Mouse (Mus musculus): ENCODE data around the gene Susd2. TPM values are rescaled to one million over a fixed set of nuclear protein-coding genes. Genes with fewer than 3 reads are reported as not detected.

The Susd2 gene
- polyA plus RNA-seq, 1 experiment from 2014 or later, result 3.8 TPM

- H3K4me2 ChIP-seq, result no peak overlapping the region
- 100% methylated on average over 1 of the region's 1 CpGs for WGBS
These were observed 26.1 kb upstream of the Susd2 start for GRCm38 (mm10) chr10:75669936-75670335.

GRCm38 (mm10) chr10:75667911-75668270 lies 24.1 kb upstream of the Susd2 start:
- peak; percentile 70 for ATAC-seq (ENCODE audit: low FRiP score)

More at GRCm38 (mm10) chr10:75669936-75670335, 26.1 kb upstream of the Susd2 start:
- Histone ChIP-seq H3K27ac (no peak overlapping the region), H3K27me3 (peaks cover 29% of the 10 kb centered on the region), H3K9me3 (no peaks in the 10 kb centered on the region), H3K9ac (no peak overlapping the region), H3K4me1 (replicated peaks) (peaks cover 35% of the 10 kb centered on the region), H3K4me3 (no peak overlapping the region), H3K36me3 (peaks cover 35% of the 10 kb centered on the region)
- ATAC-seq (ENCODE audit: low FRiP score), result no peak

GRCm38 (mm10) chr10:75667115-75667910 lies 23.5 kb upstream of the Susd2 start:
- Histone ChIP-seq H3K27ac (peak overlapping the region; percentile 78), H3K36me3 (peaks cover 40% of the 10 kb centered on the region), H3K4me2 (peak overlapping the region; percentile 96), H3K4me1 (replicated peaks) (peaks cover 37% of the 10 kb centered on the region), H3K4me3 (peak overlapping the region; percentile 52), H3K9me3 (no peaks in the 10 kb centered on the region), H3K9ac (peak overlapping the region; percentile 79), H3K27me3 (peaks cover 29% of the 10 kb centered on the region)
- under 1% methylated on average over 62 of the region's 63 CpGs for WGBS
- ATAC-seq (ENCODE audit: low FRiP score), result peak; percentile 55

More at GRCm38 (mm10) chr10:75667911-75668270, 24.1 kb upstream of the Susd2 start:
- H3K27me3 ChIP-seq, result peaks cover 29% of the 10 kb centered on the region
- H3K36me3 ChIP-seq, result peaks cover 35% of the 10 kb centered on the region
- peaks cover 35% of the 10 kb centered on the region for H3K4me1 ChIP-seq (replicated peaks)
- H3K27ac ChIP-seq, result peak overlapping the region; percentile 78
- H3K4me2 ChIP-seq, result peak overlapping the region; percentile 96
- under 1% methylated on average over 23 of the region's 23 CpGs for WGBS
- H3K4me3 ChIP-seq, result peak overlapping the region; percentile 52
- no peaks in the 10 kb centered on the region for H3K9me3 ChIP-seq
- peak overlapping the region; percentile 79 for H3K9ac ChIP-seq

- WGBS, result 22% methylated on average over 4 of the region's 4 CpGs
- H3K4me2 ChIP-seq, result peak overlapping the region; percentile 96
- H3K9ac ChIP-seq, result peak overlapping the region; percentile 79
- H3K27me3 ChIP-seq, result peaks cover 29% of the 10 kb centered on the region
- H3K27ac ChIP-seq, result peak overlapping the region; percentile 78
- peaks cover 45% of the 10 kb centered on the region for H3K4me1 ChIP-seq (replicated peaks)
- H3K9me3 ChIP-seq, result no peaks in the 10 kb centered on the region
- peak overlapping the region; percentile 52 for H3K4me3 ChIP-seq
- ATAC-seq (ENCODE audit: low FRiP score), result no peak; the same call in 1 of the 2 replicates
- H3K36me3 ChIP-seq, result peaks cover 47% of the 10 kb centered on the region
These were observed 22.7 kb upstream of the Susd2 start for GRCm38 (mm10) chr10:75666451-75667030.

- Histone ChIP-seq H3K9me3 (no peaks in the 10 kb centered on the region), H3K4me1 (replicated peaks) (peaks cover 52% of the 10 kb centered on the region)
These were observed 21.0 kb upstream of the Susd2 start for GRCm38 (mm10) chr10:75664673-75665270.

GRCm38 (mm10) chr10:75662575-75662974 lies 18.8 kb upstream of the Susd2 start:
- 87% methylated on average over 4 of the region's 4 CpGs for WGBS
- Histone ChIP-seq H3K27ac (0 out of 2 replicates have a peak overlapping the region, but pooled peaks have one; percentile 45), H3K4me3 (no peak overlapping the region), H3K4me2 (no peak overlapping the region), H3K4me1 (replicated peaks) (peaks cover 42% of the 10 kb centered on the region), H3K27me3 (no peaks in the 10 kb centered on the region), H3K9ac (no peak overlapping the region), H3K36me3 (peaks cover 58% of the 10 kb centered on the region), H3K9me3 (no peaks in the 10 kb centered on the region)
- no peak for ATAC-seq (ENCODE audit: low FRiP score)

More at GRCm38 (mm10) chr10:75664673-75665270, 21.0 kb upstream of the Susd2 start:
- H3K4me3 ChIP-seq, result no peak overlapping the region
- ATAC-seq (ENCODE audit: low FRiP score), result no peak
- no peak overlapping the region for H3K27ac ChIP-seq
- H3K27me3 ChIP-seq, result peaks cover 22% of the 10 kb centered on the region
- H3K4me2 ChIP-seq, result no peak overlapping the region
- WGBS, result 91% methylated on average over 6 of the region's 6 CpGs
- peaks cover 42% of the 10 kb centered on the region for H3K36me3 ChIP-seq
- no peak overlapping the region for H3K9ac ChIP-seq

DNA sequence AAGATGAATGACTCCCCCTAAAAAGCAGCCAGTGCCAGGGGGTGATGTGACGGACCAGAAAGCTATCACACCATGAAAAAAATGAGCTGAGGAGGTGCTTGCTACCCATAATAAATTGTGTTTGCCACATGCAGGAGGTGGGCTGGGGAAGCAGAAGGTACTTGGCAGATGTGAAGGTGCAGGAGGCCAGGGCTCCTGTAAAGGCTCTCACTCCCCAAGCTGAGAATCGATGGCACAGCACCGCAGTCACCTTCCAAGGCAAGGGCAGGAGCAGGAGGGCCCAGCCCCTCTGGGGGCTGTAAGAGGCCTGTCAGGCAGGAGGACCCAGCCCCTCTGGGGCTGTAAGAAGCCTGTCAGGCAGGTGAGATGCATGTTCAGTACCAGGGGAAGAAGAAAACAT lies 18.1 kb upstream of the Susd2 start:
- Histone ChIP-seq H3K9ac (peak overlapping the region; percentile 24; the same call in 1 of the 2 replicates), H3K9me3 (no peaks in the 10 kb centered on the region), H3K27me3 (no peaks in the 10 kb centered on the region), H3K4me3 (no peak overlapping the region), H3K4me2 (no peak overlapping the region), H3K36me3 (peaks cover 65% of the 10 kb centered on the region), H3K4me1 (replicated peaks) (peaks cover 35% of the 10 kb centered on the region), H3K27ac (peak overlapping the region; percentile 45; the same call in 1 of the 2 replicates)
- WGBS, result 72% methylated on average over 3 of the region's 3 CpGs
- no peak for ATAC-seq (ENCODE audit: low FRiP score)

- Histone ChIP-seq H3K9me3 (no peaks in the 10 kb centered on the region), H3K4me1 (replicated peaks) (peaks cover 30% of the 10 kb centered on the region), H3K4me2 (no peak overlapping the region), H3K9ac (no peak overlapping the region), H3K4me3 (no peak overlapping the region), H3K27ac (peak overlapping the region; percentile 45), H3K36me3 (peaks cover 70% of the 10 kb centered on the region), H3K27me3 (no peaks in the 10 kb centered on the region)
- no peak for ATAC-seq (ENCODE audit: low FRiP score)
- 76% methylated on average over 6 of the region's 6 CpGs for WGBS
These were observed 17.6 kb upstream of the Susd2 start for GRCm38 (mm10) chr10:75661381-75661780.

- Histone ChIP-seq H3K4me3 (no peak overlapping the region), H3K36me3 (peaks cover 90% of the 10 kb centered on the region), H3K27me3 (no peaks in the 10 kb centered on the region), H3K4me2 (no peak overlapping the region), H3K27ac (no peak overlapping the region), H3K4me1 (replicated peaks) (peaks cover 17% of the 10 kb centered on the region), H3K9me3 (no peaks in the 10 kb centered on the region), H3K9ac (no peak overlapping the region)
- 98% methylated on average over 7 of the region's 7 CpGs for WGBS
- ATAC-seq (ENCODE audit: low FRiP score), result no peak
These were observed 14.0 kb upstream of the Susd2 start for GRCm38 (mm10) chr10:75657772-75658171.

DNA sequence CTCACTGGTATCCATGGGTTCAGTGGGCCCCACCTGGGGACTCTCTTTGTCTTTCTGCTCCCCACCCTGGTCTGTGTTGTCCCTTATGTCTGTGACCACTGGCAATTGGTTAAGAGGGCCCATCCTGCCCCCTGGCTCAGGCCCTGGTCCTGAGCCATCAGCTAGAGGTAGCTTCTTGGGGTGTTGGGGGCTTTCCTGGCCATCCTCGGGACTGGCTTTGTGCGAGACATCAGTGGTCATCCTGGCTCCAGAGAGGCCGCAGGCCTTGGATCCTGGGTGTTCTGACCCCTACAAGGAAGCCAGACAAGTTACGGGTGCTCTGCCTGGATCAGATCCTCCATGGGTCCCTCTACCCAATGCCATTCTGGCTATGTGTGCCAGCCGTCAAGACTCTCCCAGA lies 13.4 kb upstream of the Susd2 start:
- no peak for ATAC-seq (ENCODE audit: low FRiP score)
- H3K4me3 ChIP-seq, result no peak overlapping the region
- H3K27ac ChIP-seq, result no peak overlapping the region
- H3K27me3 ChIP-seq, result no peaks in the 10 kb centered on the region
- 91% methylated on average over 5 of the region's 5 CpGs for WGBS
- no peak overlapping the region for H3K9ac ChIP-seq
- peaks cover 14% of the 10 kb centered on the region for H3K4me1 ChIP-seq (replicated peaks)
- no peak overlapping the region for H3K4me2 ChIP-seq
- peaks cover 90% of the 10 kb centered on the region for H3K36me3 ChIP-seq
- no peaks in the 10 kb centered on the region for H3K9me3 ChIP-seq

DNA sequence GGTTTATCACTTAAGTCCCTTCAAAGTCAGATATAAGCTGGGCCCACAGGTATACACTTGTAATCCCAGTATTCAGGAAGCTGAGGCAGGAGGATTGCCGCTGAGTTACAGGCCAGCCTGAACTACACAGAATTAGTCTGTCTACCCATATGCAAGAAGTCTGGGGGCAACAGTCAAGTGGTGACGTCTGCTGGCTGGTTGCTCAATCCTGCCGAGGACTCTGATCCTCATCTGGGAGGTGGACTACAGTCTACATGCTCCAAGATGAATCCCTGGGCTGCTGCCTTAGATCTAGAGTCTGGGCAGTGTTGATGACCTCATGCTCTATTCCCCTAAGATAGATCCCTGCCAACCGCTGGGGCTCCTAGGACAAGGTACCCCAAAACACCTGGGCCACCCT lies 10.2 kb upstream of the Susd2 start:
- Histone ChIP-seq H3K9me3 (no peaks in the 10 kb centered on the region), H3K9ac (no peak overlapping the region), H3K4me3 (no peak overlapping the region), H3K4me2 (no peak overlapping the region), H3K27me3 (no peaks in the 10 kb centered on the region), H3K27ac (no peak overlapping the region), H3K4me1 (replicated peaks) (no peaks in the 10 kb centered on the region), H3K36me3 (peaks cover 99% of the 10 kb centered on the region)
- WGBS, result 93% methylated on average over 4 of the region's 4 CpGs
- no peak for ATAC-seq (ENCODE audit: low FRiP score)

GRCm38 (mm10) chr10:75651381-75652068 lies 7.7 kb upstream of the Susd2 start:
- H3K27me3 ChIP-seq, result no peaks in the 10 kb centered on the region
- no peaks in the 10 kb centered on the region for H3K4me1 ChIP-seq (replicated peaks)
- no peak overlapping the region for H3K9ac ChIP-seq
- H3K27ac ChIP-seq, result no peak overlapping the region
- H3K36me3 ChIP-seq, result peaks cover 96% of the 10 kb centered on the region
- H3K4me3 ChIP-seq, result no peak overlapping the region
- no peaks in the 10 kb centered on the region for H3K9me3 ChIP-seq
- ATAC-seq (ENCODE audit: low FRiP score), result no peak
- no peak overlapping the region for H3K4me2 ChIP-seq
- WGBS, result 93% methylated on average over 16 of the region's 16 CpGs
